Mouse (Mus musculus) gastrocnemius, adult 8-10 months (tissue): ENCODE data around the gene Gpr137. TPM values are rescaled to one million over a fixed set of nuclear protein-coding genes. Genes with fewer than 3 reads are reported as not detected.
A peak's percentile ranks its signal among the peaks of the same experiment; 100 is the strongest.
"Not testable (repeated sequence)": the region's sequence is repeated elsewhere in the genome, so short reads cannot be mapped to it uniquely, and the experiment has no call there.

Source experiments
- DNase-seq, 2 experiments: peaks; one replicate each; pipeline ENCODE4 v3.0.0; 2022; ENCODE audit warnings: low spot score in 2 of 2
- total RNA-seq, 4 experiments: library from RNA; stranded (reverse); gene quantifications; 2 replicates each; pipeline ENCODE4 v1.2.4; 2022

Gpr137 gene
- total RNA-seq = 10 to 100 TPM in 2 of 4 experiments, 1 to 10 TPM in 2; 9.1 to 10.9 (median 10.0) TPM

DNA sequence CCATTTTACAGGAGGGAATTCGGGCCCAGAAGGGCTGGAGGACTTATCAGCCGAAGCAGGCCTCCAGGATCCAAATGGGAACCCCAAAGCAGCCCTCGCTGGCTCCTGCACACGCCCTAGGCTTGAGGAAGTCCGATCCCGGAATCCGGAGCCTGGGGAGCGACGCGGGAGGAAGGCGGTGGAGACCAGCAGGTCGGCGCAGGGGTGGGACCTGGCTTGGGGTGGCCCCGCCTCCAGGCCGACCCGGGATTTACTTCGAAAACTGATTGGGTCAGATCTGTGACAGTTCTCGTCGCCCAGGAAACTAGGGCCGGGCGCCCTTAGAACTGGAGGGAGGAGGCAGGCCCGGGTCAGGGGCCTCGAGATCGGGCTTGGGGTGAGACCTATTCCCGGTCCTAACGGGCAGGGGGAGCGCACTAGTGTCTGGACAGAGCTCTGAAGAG, at the start of gene Gpr137:
Gene Gpr137, minus strand, starts transcription at position 232 of the 443 bp plus-strand sequence.
- DNase-seq = peak; percentile 93 to 95

DNA sequence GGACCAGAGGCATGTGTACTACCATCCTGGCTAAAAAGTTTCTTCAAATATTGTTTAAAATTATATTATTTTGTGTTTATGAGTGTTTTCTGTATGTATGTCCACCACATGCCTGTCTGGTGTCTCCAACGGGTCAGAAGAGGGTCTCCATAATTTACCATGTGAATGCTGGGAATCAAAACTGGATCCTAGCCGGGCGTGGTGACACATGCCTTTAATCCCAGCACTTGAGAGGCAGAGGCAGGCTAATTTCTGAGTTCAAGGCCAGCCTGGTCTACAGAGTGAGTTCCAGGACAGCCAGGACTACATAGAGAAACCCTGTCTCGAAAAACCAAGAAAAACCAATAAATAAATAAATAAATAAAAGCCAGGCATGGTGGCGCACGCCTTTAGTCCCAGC, 48.9 kb upstream of the Gpr137 start:
- not testable (repeated sequence) for DNase-seq

DNA sequence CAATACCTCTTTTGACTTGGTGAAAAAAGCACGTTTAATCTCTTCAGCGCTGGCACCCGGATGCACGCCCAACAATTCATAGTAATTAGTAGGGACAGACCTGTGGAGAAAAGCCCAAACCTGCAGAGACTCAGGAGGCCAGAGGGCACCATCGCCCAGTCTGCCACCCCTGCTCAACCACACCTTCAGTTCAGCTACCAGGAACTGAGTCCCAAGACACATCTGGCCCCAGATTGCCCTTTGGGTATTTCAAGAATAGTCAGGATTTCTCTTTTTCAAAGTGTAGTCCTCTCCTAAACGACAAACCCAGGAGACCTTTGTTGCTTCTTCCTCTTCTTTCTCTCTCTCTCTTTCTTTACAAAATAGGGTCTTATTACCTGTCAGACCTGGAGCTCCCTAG, 48.4 kb upstream of the Gpr137 start:
- no peak for DNase-seq

DNA sequence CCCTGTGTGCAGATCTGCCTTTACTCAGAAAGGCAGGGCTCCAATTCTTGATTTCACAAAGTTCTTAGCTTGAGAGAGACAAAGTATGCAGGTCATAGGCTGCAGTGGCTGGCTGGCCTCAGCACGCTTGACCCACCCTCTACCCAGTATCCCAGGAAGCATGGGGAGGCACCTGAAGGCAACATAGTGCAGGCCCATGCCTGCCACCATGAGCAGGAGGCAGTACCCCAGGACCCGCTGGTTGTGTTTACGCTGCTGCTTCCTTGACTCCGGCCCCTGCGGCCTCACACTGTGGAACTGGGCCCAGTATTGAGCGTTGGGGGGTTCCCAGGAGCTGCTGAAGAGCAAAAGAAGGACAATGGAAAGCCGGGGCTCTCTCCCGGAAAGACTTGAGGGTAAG, 47.0 kb upstream of the Gpr137 start:
- no peak for DNase-seq

DNA sequence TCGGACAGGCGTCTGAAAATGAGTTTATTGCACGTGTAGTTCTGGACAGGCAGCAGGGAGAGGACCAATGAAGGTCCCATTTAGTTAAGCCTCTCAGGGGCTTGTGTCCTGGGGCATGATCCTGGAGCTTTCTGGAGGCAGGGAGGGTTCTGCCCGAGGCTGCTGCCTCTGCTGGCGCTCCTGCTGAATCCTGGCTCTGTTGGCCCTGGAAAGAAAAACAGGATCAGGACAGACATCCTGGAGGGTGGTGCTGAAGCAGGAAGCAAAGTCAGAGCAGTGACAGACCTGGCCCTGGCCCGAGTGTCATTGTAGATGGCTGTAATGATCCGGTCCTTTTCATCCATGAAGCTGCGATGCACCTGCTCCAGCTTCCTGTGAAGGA, 45.6 kb upstream of the Gpr137 start:
- no peak for DNase-seq

DNA sequence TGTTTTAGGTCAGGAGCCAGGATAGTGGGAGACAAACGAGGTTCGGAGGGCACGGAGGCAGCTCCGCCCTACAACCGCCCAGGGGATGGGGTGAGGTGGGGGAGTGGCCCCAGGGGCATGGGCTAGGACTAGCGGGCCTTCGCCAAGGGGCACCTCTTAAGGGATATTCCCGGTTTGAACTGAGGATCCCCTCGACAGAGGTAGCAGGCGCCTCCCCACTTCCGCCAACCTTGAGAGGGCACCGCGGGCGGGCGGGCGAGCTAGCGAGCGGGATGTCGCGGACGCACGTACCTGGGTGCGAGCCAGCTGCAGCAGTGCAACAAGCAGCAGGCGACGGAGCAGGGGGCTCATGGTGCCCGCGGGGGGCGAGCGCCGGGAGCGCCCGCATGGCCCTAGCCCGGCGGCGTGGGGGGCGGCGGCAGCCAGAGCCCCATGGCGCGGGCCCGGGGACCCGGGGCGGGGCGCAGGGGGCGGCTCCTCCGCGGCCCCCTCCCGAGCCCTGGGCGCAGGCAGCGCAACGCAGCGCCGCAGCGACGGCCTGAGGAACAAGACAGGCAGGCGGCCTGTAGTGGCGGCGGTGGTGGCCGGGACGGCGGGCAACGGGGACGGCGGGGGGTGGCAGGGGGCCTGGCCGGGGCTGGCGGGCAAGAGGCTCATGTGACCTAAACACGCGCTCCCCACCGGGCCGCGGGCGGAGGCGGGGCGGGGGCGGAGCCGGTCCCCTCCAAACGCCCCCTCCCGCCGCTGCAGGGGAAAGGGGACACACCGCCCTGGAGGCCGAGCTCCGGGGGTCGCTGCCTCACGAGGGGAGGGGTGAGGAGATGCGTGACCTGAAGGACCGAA, 45.0 kb upstream of the Gpr137 start, which contains the start of gene Vegfb:
Gene Vegfb, minus strand, starts transcription at position 591 of the 843 bp plus-strand sequence.
- peak; percentile 48 to 60 for DNase-seq

DNA sequence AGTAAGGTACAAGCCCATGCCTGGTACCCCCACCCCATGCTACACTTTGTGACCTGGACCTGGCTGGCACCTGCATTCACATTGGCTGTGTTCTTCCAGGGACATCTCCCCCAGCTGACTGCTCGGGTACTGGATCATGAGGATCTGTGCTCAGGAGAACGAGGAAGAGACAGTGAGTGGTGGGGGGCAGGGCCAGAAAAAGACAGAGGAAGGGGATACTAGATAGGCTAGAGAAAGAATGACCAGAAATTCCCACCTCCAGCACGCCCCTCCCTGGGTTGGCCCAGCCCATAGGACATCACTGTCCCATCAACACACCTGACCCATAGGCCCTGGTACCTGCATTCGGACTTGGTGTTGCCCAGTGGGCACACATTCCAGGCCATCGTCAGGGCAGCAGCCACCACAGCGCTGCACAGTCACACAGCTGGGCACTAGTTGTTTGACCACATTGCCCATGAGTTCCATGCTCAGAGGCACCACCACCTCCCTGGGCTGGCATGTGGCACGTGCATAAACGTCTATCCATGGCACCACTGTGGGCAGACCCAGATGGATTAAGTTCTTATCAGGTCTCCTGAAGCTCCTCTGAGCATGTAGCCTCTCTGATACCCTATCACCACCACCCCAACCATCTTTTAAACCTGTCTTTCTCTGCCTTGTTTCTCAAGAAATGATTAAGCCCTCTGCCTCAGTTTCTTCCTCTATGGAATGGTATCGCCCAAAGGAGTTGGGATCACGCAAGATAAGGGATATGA, 43.9 kb upstream of the Gpr137 start:
- DNase-seq = no peak

DNA sequence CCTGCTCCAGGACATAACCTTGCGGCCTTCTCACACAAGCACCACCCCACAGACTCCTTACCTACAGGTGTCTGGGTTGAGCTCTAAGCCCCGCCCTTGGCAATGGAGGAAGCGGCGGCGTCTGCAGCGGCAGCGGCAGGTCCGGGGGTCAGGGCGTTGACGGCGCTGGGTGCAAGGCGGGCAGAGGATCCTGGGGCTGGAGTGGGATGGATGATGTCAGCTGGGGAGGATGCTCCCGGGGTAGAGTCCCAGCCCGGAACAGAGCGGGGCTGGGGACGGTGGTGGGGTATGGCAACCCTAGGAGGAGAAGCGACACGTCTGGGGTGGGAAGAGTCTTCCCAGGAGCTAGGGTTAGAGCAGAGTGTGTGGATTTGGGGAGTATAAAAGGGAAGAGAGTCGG, 43.0 kb upstream of the Gpr137 start:
- no peak for DNase-seq

DNA sequence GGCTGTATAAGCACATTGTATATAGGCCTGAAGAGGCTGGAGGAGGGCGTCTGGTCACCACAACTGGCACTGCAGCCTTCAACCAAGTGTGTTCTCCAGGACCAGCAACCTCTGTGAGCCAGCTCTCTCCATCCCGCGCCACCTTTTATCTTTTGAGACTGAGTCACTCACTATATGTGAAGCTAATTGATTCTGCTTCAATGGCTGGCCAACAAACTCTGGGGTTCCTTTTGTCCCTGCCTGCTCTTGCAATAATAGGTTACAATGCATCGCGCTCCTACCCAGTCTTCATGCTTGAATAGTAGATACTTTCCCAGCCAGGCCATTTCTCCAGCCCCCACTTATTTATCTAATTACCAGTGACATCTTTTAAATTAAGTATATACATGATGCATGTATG, 41.3 kb upstream of the Gpr137 start:
- no peak for DNase-seq

DNA sequence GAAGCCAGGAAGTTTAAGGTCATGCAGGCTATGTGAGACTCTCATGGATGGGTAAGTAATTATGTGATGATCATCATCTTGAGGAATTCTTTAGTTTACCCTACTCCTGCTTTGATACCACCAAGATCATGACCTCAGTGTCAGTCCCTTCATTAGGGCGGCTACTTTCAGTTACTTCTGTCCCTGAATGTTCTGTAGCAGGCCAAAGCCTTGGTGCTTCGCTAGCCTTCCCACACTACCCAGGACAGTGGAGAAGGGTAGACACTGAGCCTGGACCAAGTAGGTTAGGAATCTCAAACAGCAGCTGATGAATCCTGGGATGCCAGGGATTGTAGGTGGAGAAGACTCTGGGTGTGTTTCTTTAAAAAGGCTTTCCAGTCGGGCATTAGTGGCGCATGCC, 39.2 kb upstream of the Gpr137 start:
- DNase-seq = no peak

DNA sequence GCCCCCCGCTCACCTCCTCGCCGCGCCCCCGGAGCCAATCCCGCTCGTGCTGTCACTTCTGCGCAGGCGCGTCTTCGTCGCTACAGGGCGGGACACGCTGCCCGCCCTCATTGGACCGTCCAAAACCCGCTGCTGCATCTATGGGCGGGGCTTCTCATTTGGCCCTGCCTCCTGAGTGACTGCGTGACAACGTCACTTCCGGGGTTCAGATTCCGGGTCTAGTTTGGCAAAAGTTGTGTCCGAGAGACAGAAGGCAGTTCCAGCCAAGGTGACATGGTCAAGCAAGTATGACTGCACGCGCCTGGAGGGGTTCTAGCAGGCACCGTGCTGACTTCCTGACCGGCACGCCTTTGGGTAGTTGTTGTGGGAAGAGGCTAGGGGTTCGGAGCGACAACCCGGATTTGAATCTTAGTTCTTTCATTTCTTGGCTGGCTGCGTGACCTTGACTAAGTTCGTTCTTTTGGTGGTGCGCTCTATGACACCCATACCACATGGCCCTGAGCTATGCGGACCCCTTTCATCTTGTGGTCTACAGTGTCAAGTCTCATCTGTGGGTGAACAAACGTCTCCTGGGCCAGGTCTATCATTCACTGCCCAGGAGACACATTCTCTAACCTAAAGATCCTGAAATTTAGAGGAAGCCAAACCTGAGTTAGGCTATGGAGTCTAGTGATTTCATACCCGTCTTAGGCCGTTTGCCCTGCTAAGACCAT, 38.3 kb upstream of the Gpr137 start, which contains the start of gene Fkbp2:
Gene Fkbp2, minus strand, starts transcription at position 121 of the 713 bp plus-strand sequence.
- DNase-seq = peak; percentile 98 to 99

DNA sequence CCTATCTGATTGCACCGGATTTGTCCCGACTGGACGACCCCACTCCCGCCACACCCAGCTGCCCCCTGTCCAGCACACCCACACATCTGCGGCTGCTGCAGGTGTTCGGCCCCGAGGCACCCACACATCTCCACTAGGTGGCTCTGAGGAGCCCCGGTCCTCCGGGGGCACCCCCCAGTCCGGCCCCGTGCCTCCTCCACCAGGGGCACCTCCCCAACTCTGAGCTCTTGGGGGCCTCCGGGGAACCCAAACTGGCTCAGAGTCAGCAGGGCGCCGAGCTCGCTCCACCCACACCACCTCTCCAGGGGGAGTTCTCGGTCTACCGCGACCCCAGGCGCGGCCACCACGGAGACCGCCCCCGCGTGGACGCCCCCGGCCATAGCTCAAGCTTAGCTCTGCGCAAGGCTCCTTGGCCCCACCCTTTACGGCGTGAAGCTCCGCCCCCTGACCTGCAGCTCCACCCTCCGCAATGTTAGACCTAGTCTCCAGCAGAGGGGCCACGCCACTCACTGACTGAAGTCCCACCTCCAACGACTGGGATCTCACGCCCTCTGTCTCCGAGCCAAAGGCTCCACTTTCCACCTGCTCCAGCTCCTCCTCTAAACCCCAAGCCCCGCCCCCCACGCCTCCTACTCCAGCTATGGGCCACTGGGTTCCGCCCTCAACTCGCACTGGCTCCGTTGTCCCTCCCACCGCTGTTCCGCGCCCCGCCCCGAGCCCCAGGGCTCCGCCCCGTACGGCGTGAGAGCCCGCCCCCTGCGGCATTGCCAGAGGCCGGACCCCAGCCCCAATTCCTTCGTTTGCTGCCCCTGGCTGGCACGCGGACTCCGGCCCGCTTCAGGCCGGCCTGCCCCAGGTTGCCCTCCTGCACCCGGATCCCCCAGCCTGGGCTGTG, 37.5 kb upstream of the Gpr137 start:
- DNase-seq = peak; percentile 100

DNA sequence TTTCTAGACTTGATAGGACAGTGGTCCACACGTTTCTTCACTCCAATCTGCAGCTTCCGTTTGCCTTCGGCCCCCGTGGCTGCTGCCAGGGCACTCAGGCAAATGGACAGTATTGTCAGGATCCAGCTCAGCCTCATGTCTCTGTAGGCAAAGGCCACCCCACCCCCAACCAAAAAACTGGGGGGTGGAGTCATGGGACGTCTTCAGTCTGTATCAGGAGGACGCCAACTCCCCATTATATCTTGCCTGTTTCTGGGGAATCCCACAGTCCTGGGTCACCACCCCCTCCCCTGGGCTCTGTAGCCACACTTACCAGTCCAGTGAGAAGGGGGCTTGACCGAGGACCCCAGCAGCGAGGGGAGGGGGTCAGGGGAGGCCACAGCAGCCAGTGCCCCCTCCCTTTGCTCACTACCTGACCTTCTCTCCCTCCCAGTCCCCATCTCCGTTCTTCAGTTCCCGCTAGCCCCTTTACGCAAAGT, 36.8 kb upstream of the Gpr137 start:
- peak; percentile 37 to 49 for DNase-seq

DNA sequence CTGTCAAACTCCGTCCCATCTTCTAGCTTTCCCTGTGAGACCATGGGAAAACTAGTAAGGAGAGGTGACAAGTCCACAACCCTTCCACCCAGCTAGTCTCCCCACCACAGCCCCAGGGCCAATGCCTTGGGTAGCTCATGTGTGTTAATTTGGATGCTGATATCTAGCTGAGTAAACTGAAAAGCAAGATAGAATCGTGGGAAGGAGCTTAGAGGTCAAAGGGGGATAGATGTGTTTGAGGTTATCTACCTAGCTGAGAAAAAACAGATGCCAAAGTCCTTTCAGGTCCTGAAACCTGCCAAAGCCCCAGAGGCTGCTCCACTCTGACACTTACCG, 36.3 kb upstream of the Gpr137 start:
- no peak for DNase-seq

DNA sequence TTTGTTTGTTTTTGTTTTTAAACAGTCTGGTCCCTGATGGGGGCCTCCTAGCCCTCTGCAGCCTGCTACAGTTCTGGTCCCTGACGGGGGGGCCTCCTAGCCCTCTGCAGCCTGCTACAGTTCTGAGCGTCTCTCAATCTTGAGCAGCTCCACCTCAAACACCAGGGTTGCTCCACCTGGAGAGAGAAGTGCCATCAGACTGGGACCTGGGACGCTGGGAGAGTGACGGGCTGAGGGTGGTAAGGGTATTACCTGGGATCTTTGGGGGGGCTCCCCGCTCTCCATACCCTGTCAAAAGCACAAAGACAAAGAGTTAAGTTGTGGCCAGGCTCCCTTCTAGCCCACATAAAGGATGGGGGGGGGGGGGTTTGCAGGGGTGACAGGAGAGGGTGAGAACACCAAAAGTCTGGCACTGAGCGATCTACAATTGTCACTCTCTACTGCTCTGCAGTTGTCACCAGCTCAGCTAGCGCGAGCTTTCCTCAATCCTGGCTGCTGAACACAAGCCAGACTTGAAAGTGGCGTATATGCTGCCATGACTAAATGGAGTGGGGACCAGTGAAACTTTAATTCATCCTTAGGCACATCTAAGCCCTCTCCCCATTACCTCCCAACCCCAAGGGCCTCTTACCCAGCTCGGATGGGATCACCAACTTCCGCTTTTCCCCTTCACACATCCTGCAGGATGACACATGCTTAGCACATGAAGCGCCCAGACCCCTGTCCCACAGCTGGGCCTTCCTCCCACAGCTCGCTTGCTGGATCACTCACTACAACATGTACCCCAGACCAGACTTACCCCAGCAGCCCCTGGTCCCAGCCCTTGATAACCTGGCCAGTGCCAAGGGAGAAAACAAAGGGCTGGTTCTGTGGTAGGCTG, 35.7 kb upstream of the Gpr137 start:
- no peak for DNase-seq

DNA sequence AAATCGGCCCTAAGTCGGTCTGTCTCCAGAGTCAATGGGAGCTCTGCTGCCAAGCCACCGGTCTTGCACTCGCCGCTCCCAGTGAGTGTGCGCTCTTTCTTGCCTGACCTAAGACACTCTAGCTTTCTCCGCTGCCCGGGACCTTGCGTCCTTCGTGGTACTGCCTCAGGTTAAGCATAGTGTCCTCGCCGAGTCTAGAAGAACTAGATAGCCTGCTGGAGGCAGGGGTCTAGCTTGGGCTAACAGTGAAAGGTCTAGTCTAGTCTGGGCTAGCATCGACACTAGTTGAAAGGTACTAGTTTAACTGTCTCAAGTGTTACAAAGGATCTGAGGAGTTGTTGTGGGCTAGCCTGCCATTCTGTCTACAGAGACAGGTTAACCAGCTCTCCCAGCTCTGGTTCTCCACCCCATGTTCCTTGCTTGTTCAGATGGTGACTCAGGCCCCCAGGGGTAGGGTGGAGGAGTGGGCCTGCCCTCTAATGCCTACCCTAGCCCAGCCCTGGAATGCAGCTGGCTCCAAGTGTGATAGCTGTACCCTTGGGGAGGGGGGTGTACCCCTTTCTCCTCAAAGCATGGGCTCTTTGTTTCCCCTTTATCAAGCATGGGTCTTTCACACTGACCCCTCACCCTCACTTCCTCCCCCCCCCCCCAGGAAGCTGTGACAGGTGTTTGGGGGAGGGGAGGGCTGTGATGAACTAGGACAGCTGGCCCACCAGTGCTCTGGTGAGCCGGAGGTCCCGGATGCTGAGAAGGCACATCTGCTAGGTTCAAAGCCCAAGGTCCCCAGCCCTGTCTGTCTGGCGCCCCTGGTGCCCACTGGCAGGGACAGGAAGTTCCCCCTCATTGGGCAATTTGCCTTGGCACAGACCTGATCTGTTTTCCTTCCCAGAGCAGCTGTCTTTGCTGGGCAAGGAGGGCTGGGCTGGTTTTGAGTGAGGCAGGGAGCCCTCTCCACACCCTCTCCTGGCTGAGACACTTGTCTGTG, 33.5 kb upstream of the Gpr137 start, which contains the start of gene Plcb3:
Gene Plcb3, minus strand, starts transcription at position 934 of the 985 bp plus-strand sequence.
- peak; percentile 73 to 79 for DNase-seq

DNA sequence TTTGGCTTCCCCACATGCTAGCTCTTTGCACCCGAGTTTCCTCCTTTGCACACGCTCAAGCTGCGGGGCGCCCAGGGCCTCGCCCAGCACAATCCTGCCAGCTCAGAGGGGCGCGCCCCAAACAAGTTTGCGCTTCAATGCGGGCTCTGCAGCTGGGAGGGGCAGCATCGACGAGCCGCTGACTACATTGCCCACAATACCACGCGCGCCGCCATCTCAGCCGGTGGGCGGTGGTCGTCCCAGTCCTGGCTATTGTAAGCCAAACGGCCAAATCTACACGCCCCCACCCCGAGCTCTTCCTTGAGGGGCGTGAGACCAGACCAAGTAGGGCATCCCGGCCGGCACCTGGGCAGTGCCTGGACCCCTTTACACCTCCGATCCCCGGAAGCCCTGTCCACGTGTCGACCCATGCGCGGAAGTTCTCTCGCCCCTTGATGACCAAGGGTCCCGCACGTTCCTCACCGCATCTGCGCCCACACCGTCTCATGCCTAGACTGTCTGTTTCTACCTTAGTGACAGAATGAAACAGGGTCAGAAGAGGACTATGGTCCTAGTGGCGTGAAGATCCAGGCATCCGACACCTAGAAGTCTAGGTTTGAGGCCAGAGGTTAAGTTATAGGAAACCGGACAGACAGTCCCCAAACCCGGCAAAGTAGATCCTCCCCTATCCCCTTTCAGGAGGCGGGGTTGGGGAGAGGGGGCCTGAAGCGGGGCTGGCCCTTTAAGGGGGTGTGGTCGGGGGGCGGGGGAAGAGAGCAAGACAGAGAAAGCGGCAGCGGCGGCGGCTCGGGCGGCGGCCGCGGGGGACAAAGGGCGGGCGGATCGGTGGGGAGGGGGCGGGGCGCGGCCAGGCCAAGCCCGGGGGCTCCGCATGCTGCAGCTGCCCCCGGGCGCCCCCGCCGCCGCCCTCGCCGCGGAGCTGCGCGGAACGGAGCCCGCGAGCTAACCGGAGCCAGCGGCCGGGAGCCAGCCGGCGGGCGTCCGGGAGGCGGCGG, 32.2 kb upstream of the Gpr137 start, which contains the start of gene Ppp1r14b:
Gene Ppp1r14b, plus strand, starts transcription at position 758 of the 995 bp plus-strand sequence.
- DNase-seq = peak; percentile 64 to 70
